Mouse (Mus musculus) E14TG2a.4 (cell line): ENCODE data around the gene Acat2.
"Not testable (repeated sequence)": the region's sequence is repeated elsewhere in the genome, so short reads cannot be mapped to it uniquely, and the experiment has no call there.

Experiments used
- CTCF ChIP-seq: conservative IDR thresholded peaks from 2 replicates; pipeline ENCODE4 v1.5.1; 2014; ENCODE audit warnings: low read length
- NANOG ChIP-seq: IDR thresholded peaks from 2 replicates; pipeline ENCODE4 v1.6.1; 2014; ENCODE audit warnings: borderline replicate concordance, low read length, mixed read lengths

- TF ChIP-seq CTCF, NANOG: not testable (repeated sequence)
Measured at GRCm38 (mm10) chr17:12939377-12940148, 21.0 kb downstream of the Acat2 start.
